Mouse (Mus musculus): ENCODE measurements at regions not wholly inside any gene's neighbourhood (a gene's known extent, or its start where the extent isn't known, plus 50 kb on each side); places are given as distances from the start of the nearest gene placed in this dataset.

GRCm38 (mm10) chr6:140993643-140994580 lies 255.2 kb upstream of the Pde3a start:
- Histone ChIP-seq H3K9ac (no peak overlapping the region), H3K27me3 (ENCODE audit: control insufficient read depth, insufficient read depth, low read length) (no peaks in the 10 kb centered on the region), H3K27ac (no peak overlapping the region), H3K9me3 (ENCODE audit: control insufficient read depth, low read length) (no peaks in the 10 kb centered on the region), H3K36me3 (replicated peaks; ENCODE audit: control insufficient read depth, insufficient read depth) (no peaks in the 10 kb centered on the region), H3K4me2 (replicated peaks) (no peak overlapping the region), H3K4me1 (replicated peaks; ENCODE audit: control insufficient read depth, insufficient read depth, low read length) (no peaks in the 10 kb centered on the region; the same call in 1 of the 2 replicates), H3K4me3 (replicated peaks; ENCODE audit: low read length) (no peak overlapping the region)
- DNase-seq (ENCODE audit: low spot score) (peak; percentile 27), ATAC-seq (ENCODE audit: low FRiP score) (peak; percentile 72)
- WGBS, result 59% methylated on average over 13 of the region's 13 CpGs

GRCm38 (mm10) chr6:140995340-140996135 lies 253.5 kb upstream of the Pde3a start:
- Histone ChIP-seq H3K9ac (no peak overlapping the region), H3K4me2 (replicated peaks) (no peak overlapping the region), H3K4me3 (replicated peaks; ENCODE audit: low read length) (no peak overlapping the region), H3K4me1 (replicated peaks; ENCODE audit: control insufficient read depth, insufficient read depth, low read length) (no peaks in the 10 kb centered on the region; the same call in 1 of the 2 replicates), H3K27me3 (ENCODE audit: control insufficient read depth, insufficient read depth, low read length) (no peaks in the 10 kb centered on the region), H3K9me3 (ENCODE audit: control insufficient read depth, low read length) (no peaks in the 10 kb centered on the region), H3K27ac (no peak overlapping the region), H3K36me3 (replicated peaks; ENCODE audit: control insufficient read depth, insufficient read depth) (no peaks in the 10 kb centered on the region)
- ATAC-seq (ENCODE audit: low FRiP score), result no peak
- no peak for DNase-seq (ENCODE audit: low spot score)
- 74% methylated on average over 14 of the region's 14 CpGs for WGBS

- Histone ChIP-seq H3K4me2 (replicated peaks) (no peak overlapping the region), H3K27ac (no peak overlapping the region), H3K9me3 (ENCODE audit: control insufficient read depth, low read length) (no peaks in the 10 kb centered on the region), H3K4me1 (replicated peaks; ENCODE audit: control insufficient read depth, insufficient read depth, low read length) (no peaks in the 10 kb centered on the region; the same call in 1 of the 2 replicates), H3K9ac (no peak overlapping the region), H3K27me3 (ENCODE audit: control insufficient read depth, insufficient read depth, low read length) (no peaks in the 10 kb centered on the region), H3K4me3 (replicated peaks; ENCODE audit: low read length) (no peak overlapping the region), H3K36me3 (replicated peaks; ENCODE audit: control insufficient read depth, insufficient read depth) (no peaks in the 10 kb centered on the region)
- DNase-seq (ENCODE audit: low spot score), result no peak
- 88% methylated on average over 7 of the region's 7 CpGs for WGBS
- no peak for ATAC-seq (ENCODE audit: low FRiP score)
These were observed 251.0 kb upstream of the Pde3a start for GRCm38 (mm10) chr6:140998069-140998468.

GRCm38 (mm10) chr6:141000552-141000951 lies 248.5 kb upstream of the Pde3a start:
- WGBS, result 72% methylated on average over 2 of the region's 2 CpGs
- no peak overlapping the region for H3K27ac ChIP-seq
- no peak overlapping the region for H3K4me2 ChIP-seq (replicated peaks)
- no peak for DNase-seq (ENCODE audit: low spot score)
- H3K9ac ChIP-seq, result no peak overlapping the region
- H3K9me3 ChIP-seq (ENCODE audit: control insufficient read depth, low read length), result no peaks in the 10 kb centered on the region
- no peaks in the 10 kb centered on the region for H3K36me3 ChIP-seq (replicated peaks; ENCODE audit: control insufficient read depth, insufficient read depth)
- H3K27me3 ChIP-seq (ENCODE audit: control insufficient read depth, insufficient read depth, low read length), result no peaks in the 10 kb centered on the region
- no peaks in the 10 kb centered on the region for H3K4me1 ChIP-seq (replicated peaks; ENCODE audit: control insufficient read depth, insufficient read depth, low read length)
- H3K4me3 ChIP-seq (replicated peaks; ENCODE audit: low read length), result no peak overlapping the region
- no peak for ATAC-seq (ENCODE audit: low FRiP score)

GRCm38 (mm10) chr6:141001306-141001705 lies 247.8 kb upstream of the Pde3a start:
- DNase-seq (ENCODE audit: low spot score), result no peak
- no peak overlapping the region for H3K4me2 ChIP-seq (replicated peaks)
- no peaks in the 10 kb centered on the region for H3K4me1 ChIP-seq (replicated peaks; ENCODE audit: control insufficient read depth, insufficient read depth, low read length)
- H3K36me3 ChIP-seq (replicated peaks; ENCODE audit: control insufficient read depth, insufficient read depth), result no peaks in the 10 kb centered on the region
- no peak for ATAC-seq (ENCODE audit: low FRiP score)
- no peak overlapping the region for H3K9ac ChIP-seq
- H3K27ac ChIP-seq, result no peak overlapping the region
- 86% methylated on average over 3 of the region's 3 CpGs for WGBS
- H3K27me3 ChIP-seq (ENCODE audit: control insufficient read depth, insufficient read depth, low read length), result no peaks in the 10 kb centered on the region
- H3K4me3 ChIP-seq (replicated peaks; ENCODE audit: low read length), result no peak overlapping the region
- no peaks in the 10 kb centered on the region for H3K9me3 ChIP-seq (ENCODE audit: control insufficient read depth, low read length)

- Histone ChIP-seq H3K4me1 (replicated peaks; ENCODE audit: control insufficient read depth, insufficient read depth, low read length) (no peaks in the 10 kb centered on the region), H3K9ac (no peak overlapping the region), H3K9me3 (ENCODE audit: control insufficient read depth, low read length) (no peaks in the 10 kb centered on the region), H3K4me3 (replicated peaks; ENCODE audit: low read length) (no peak overlapping the region), H3K36me3 (replicated peaks; ENCODE audit: control insufficient read depth, insufficient read depth) (no peaks in the 10 kb centered on the region), H3K27me3 (ENCODE audit: control insufficient read depth, insufficient read depth, low read length) (no peaks in the 10 kb centered on the region), H3K27ac (no peak overlapping the region), H3K4me2 (replicated peaks) (no peak overlapping the region)
- ATAC-seq (ENCODE audit: low FRiP score) (no peak), DNase-seq (ENCODE audit: low spot score) (no peak)
- 89% methylated on average over 11 of the region's 11 CpGs for WGBS
These were observed 233.9 kb upstream of the Pde3a start for GRCm38 (mm10) chr6:141015055-141015681.

GRCm38 (mm10) chr6:141023501-141023900 lies 225.6 kb upstream of the Pde3a start:
- Histone ChIP-seq H3K4me1 (replicated peaks; ENCODE audit: control insufficient read depth, insufficient read depth, low read length) (no peaks in the 10 kb centered on the region), H3K27ac (no peak overlapping the region), H3K27me3 (ENCODE audit: control insufficient read depth, insufficient read depth, low read length) (no peaks in the 10 kb centered on the region), H3K9me3 (ENCODE audit: control insufficient read depth, low read length) (no peaks in the 10 kb centered on the region), H3K9ac (no peak overlapping the region), H3K36me3 (replicated peaks; ENCODE audit: control insufficient read depth, insufficient read depth) (no peaks in the 10 kb centered on the region), H3K4me3 (replicated peaks; ENCODE audit: low read length) (no peak overlapping the region), H3K4me2 (replicated peaks) (no peak overlapping the region)
- WGBS, result 85% methylated on average over 4 of the region's 4 CpGs
- DNase-seq (ENCODE audit: low spot score) (no peak), ATAC-seq (ENCODE audit: low FRiP score) (no peak)

GRCm38 (mm10) chr6:141027353-141027752 lies 221.7 kb upstream of the Pde3a start:
- H3K27me3 ChIP-seq (ENCODE audit: control insufficient read depth, insufficient read depth, low read length), result no peaks in the 10 kb centered on the region
- no peak overlapping the region for H3K9ac ChIP-seq
- no peak overlapping the region for H3K4me3 ChIP-seq (replicated peaks; ENCODE audit: low read length)
- H3K9me3 ChIP-seq (ENCODE audit: control insufficient read depth, low read length), result no peaks in the 10 kb centered on the region
- no peak for ATAC-seq (ENCODE audit: low FRiP score)
- 63% methylated on average over 4 of the region's 4 CpGs for WGBS
- H3K36me3 ChIP-seq (replicated peaks; ENCODE audit: control insufficient read depth, insufficient read depth), result no peaks in the 10 kb centered on the region
- H3K27ac ChIP-seq, result no peak overlapping the region
- no peak for DNase-seq (ENCODE audit: low spot score)
- no peaks in the 10 kb centered on the region for H3K4me1 ChIP-seq (replicated peaks; ENCODE audit: control insufficient read depth, insufficient read depth, low read length)
- no peak overlapping the region for H3K4me2 ChIP-seq (replicated peaks)

- DNase-seq (ENCODE audit: low spot score) (no peak), ATAC-seq (ENCODE audit: low FRiP score) (no peak)
- WGBS, result 81% methylated on average over 5 of the region's 5 CpGs
- no peak overlapping the region for H3K9ac ChIP-seq
- no peak overlapping the region for H3K4me2 ChIP-seq (replicated peaks)
- H3K27me3 ChIP-seq (ENCODE audit: control insufficient read depth, insufficient read depth, low read length), result no peaks in the 10 kb centered on the region
- no peaks in the 10 kb centered on the region for H3K9me3 ChIP-seq (ENCODE audit: control insufficient read depth, low read length)
- H3K4me3 ChIP-seq (replicated peaks; ENCODE audit: low read length), result no peak overlapping the region
- H3K36me3 ChIP-seq (replicated peaks; ENCODE audit: control insufficient read depth, insufficient read depth), result no peaks in the 10 kb centered on the region
- no peaks in the 10 kb centered on the region for H3K4me1 ChIP-seq (replicated peaks; ENCODE audit: control insufficient read depth, insufficient read depth, low read length)
- no peak overlapping the region for H3K27ac ChIP-seq
These were observed 221.3 kb upstream of the Pde3a start for GRCm38 (mm10) chr6:141027787-141028186.

Data from hindbrain, embryonic 14.5 days (tissue).